Mouse (Mus musculus) CH12.LX (cell line): Measurements from ENCODE around the gene Rdh5.

Experiments
- CTCF ChIP-seq, 2 experiments: IDR thresholded peaks in 1 of 2; conservative IDR thresholded peaks in 1 of 2; 2 replicates each; pipeline ENCODE4 v1.5.1; 2011 to 2012; ENCODE audit warnings: low read depth in 2 of 2, low read length in 2 of 2, improper control_type of control experiment in 1 of 2, inconsistent platforms in 1 of 2, mild to moderate bottlenecking in 1 of 2, moderate library complexity in 1 of 2
- E2F4 ChIP-seq: IDR thresholded peaks from 2 replicates; pipeline ENCODE4 v1.6.1; 2011; ENCODE audit warnings: low read depth, low read length, improper control_type of control experiment; ENCODE audit not compliant: insufficient replicate concordance
- MXI1 ChIP-seq: IDR thresholded peaks from 2 replicates; pipeline ENCODE4 v1.6.1; 2011; ENCODE audit warnings: mild to moderate bottlenecking, low read depth, low read length, improper control_type of control experiment
- TCF12 ChIP-seq: IDR thresholded peaks from 2 replicates; pipeline ENCODE4 v1.6.1; 2014; ENCODE audit warnings: low read depth, mild to moderate bottlenecking, inconsistent platforms, low read length, improper control_type of control experiment
- ZKSCAN1 ChIP-seq: IDR thresholded peaks from 2 replicates; pipeline ENCODE4 v1.6.1; 2012; ENCODE audit warnings: low read depth, inconsistent platforms, low read length, improper control_type of control experiment, borderline replicate concordance

- TF ChIP-seq ZKSCAN1 (no peak), TCF12 (no peak), E2F4 (no peak), MXI1 (no peak), CTCF (conservative IDR thresholded peaks at IDR 0.05 in 1 of 2, IDR thresholded peaks at IDR 0.05 in 1 of 2; ENCODE audit: low read depth in 2 of 2, low read length in 2 of 2) (no peak)
These were observed 10.4 kb downstream of the Rdh5 start for GRCm38 (mm10) chr10:128912268-128912667.
